Mouse (Mus musculus): ENCODE data around the gene Tex26.

- TF ChIP-seq CTCF (IDR thresholded peaks at IDR 0.05; ENCODE audit: extremely low read depth, insufficient read depth, low read length) (no peak), POLR2A (IDR thresholded peaks at IDR 0.05; ENCODE audit: extremely low read depth, insufficient read depth, low read length) (no peak)
Measured at GRCm38 (mm10) chr5:149428810-149429255, 10.6 kb upstream of the Tex26 start.

Data from cortical plate, adult 2 months (tissue).